Mouse (Mus musculus) lung, postnatal 4 days (tissue): ENCODE results near the gene Creb3l4.

Source experiments
- DNase-seq, 2 experiments: peaks; one replicate each; pipeline ENCODE4 v3.0.0; 2021

Creb3l4 gene

GRCm38 (mm10) chr3:90224331-90224730, 19.0 kb downstream of the Creb3l4 start:
- no peak for DNase-seq

GRCm38 (mm10) chr3:90222941-90223340, 20.4 kb downstream of the Creb3l4 start:
- DNase-seq = no peak

GRCm38 (mm10) chr3:90222455-90222854, 20.9 kb downstream of the Creb3l4 start:
- DNase-seq = no peak

GRCm38 (mm10) chr3:90221123-90221522, 22.2 kb downstream of the Creb3l4 start:
- DNase-seq = no peak

GRCm38 (mm10) chr3:90220531-90220951, 22.8 kb downstream of the Creb3l4 start:
- peak; percentile 86 to 92 for DNase-seq

GRCm38 (mm10) chr3:90220088-90220487, 23.2 kb downstream of the Creb3l4 start:
- DNase-seq = peak in 1 of 2 experiments; percentile 69

- DNase-seq = no peak
Observed at GRCm38 (mm10) chr3:90215825-90216380, 27.4 kb downstream of the Creb3l4 start.

GRCm38 (mm10) chr3:90213956-90214684, 29.2 kb downstream of the Creb3l4 start:
- peak in 1 of 2 experiments; percentile 19 for DNase-seq

GRCm38 (mm10) chr3:90213377-90213866, 29.9 kb downstream of the Creb3l4 start, which contains the start of the genes Rps27 and Rab13:
TSS of gene Rps27 (minus strand) at chr3:90213651.
TSS of gene Rab13 (plus strand) at chr3:90213695.
- DNase-seq = peak; percentile 90 to 92

- no peak for DNase-seq
Observed at GRCm38 (mm10) chr3:90212723-90213122, 30.6 kb downstream of the Creb3l4 start.

GRCm38 (mm10) chr3:90211475-90212398, 31.6 kb downstream of the Creb3l4 start:
- DNase-seq = no peak

- DNase-seq = no peak
Observed at GRCm38 (mm10) chr3:90209908-90210566, 33.3 kb downstream of the Creb3l4 start.

GRCm38 (mm10) chr3:90208662-90209061, 34.6 kb downstream of the Creb3l4 start:
- DNase-seq = peak; percentile 10 to 32

- DNase-seq = no peak
Observed at GRCm38 (mm10) chr3:90204582-90204981, 38.7 kb downstream of the Creb3l4 start.

GRCm38 (mm10) chr3:90203619-90204018, 39.7 kb downstream of the Creb3l4 start:
- DNase-seq = no peak

GRCm38 (mm10) chr3:90202884-90203283, 40.4 kb downstream of the Creb3l4 start:
- no peak for DNase-seq

- DNase-seq = no peak
Observed at GRCm38 (mm10) chr3:90197548-90197947, 45.8 kb downstream of the Creb3l4 start.

- no peak for DNase-seq
Observed at GRCm38 (mm10) chr3:90195644-90196043, 47.7 kb downstream of the Creb3l4 start.

GRCm38 (mm10) chr3:90194759-90195158, 48.6 kb downstream of the Creb3l4 start:
- DNase-seq = no peak

GRCm38 (mm10) chr3:90190859-90191510, 52.3 kb downstream of the Creb3l4 start:
- DNase-seq = no peak
